Mouse (Mus musculus): ENCODE measurements around the gene 4921536K21Rik.

4921536K21Rik gene

GRCm38 (mm10) chr11:3853481-3854034 lies 41.3 kb downstream of the 4921536K21Rik start:
- DNase-seq, result peak; percentile 56

GRCm38 (mm10) chr11:3853031-3853430 lies 41.9 kb downstream of the 4921536K21Rik start:
- no peak for DNase-seq

- DNase-seq, result no peak
These were observed 43.0 kb downstream of the 4921536K21Rik start for GRCm38 (mm10) chr11:3851872-3852271.

GRCm38 (mm10) chr11:3850746-3851277 lies 44.1 kb downstream of the 4921536K21Rik start:
- DNase-seq, result no peak

GRCm38 (mm10) chr11:3850315-3850614 lies 44.6 kb downstream of the 4921536K21Rik start:
- no peak for DNase-seq

- DNase-seq, result no peak
These were observed 45.2 kb downstream of the 4921536K21Rik start for GRCm38 (mm10) chr11:3849469-3850314.

- no peak for DNase-seq
These were observed 48.5 kb downstream of the 4921536K21Rik start for GRCm38 (mm10) chr11:3846351-3846750.

GRCm38 (mm10) chr11:3843943-3844734 lies 50.8 kb downstream of the 4921536K21Rik start:
- DNase-seq, result no peak
